In genomic region chr4:61555887-61556286, GRCm38 (mm10) we compare ENCODE assay signal across 16 mouse cellular contexts. TPM values are rescaled to one million over a fixed set of nuclear protein-coding genes. Genes with fewer than 3 reads are reported as not detected.
DNase-seq lines count a peak whose midpoint lies in the region; ATAC-seq and TF ChIP-seq lines count a peak whose summit lies in the region.
"Not testable (repeated sequence)": the region's sequence is repeated elsewhere in the genome, so short reads cannot be mapped to it uniquely, and the experiment has no call there.
"Had no signal": no experiment of that assay in that cellular context is flagged by ENCODE, and none has a peak within 500 bp of the region (broad histone marks: within the 10 kb centered on the region; RNA-seq: fewer than 3 reads in every experiment).

No protein-coding gene starts in this region.

- H3K9ac ChIP-seq in liver, embryonic 14.5 days (replicated peaks) = not testable (repeated sequence)

- not testable (repeated sequence) for H3K4me1 ChIP-seq in liver, embryonic 14.5 days (replicated peaks; ENCODE audit: control insufficient read depth in 2 of 2, insufficient read depth in 2 of 2, low read length in 1 of 2)

- not testable (repeated sequence) for H3K4me3 ChIP-seq in gastrocnemius, adult 2 months; liver, embryonic 14.5 days (ENCODE audit: insufficient read depth in 1 of 2, low read depth in 2 of 2, low read length in 2 of 2)

- not testable (repeated sequence) for H3K9me3 ChIP-seq in liver, embryonic 14.5 days (ENCODE audit: control insufficient read depth, low read length)

- peak; percentile 23; the same call in 1 of the 2 replicates for TF ChIP-seq CTCF in gastrocnemius, adult 2 months (IDR thresholded peaks at IDR 0.05)
- TF ChIP-seq CTCF in liver, embryonic 14.5 days (IDR thresholded peaks at IDR 0.05; ENCODE audit: low read depth) = peak; percentile 40

- peak; percentile 35 for DNase-seq in ES-CJ7 (ENCODE audit: low read depth, low spot score)
- DNase-seq in brain, adult 2 months (ENCODE audit: low read depth, low spot score) = peak; percentile 1
- not testable (repeated sequence) for DNase-seq in gastrocnemius, adult 2 months; liver, embryonic 14.5 days (ENCODE audit: low read depth in 3 of 3, low spot score in 3 of 3)
- DNase-seq in kidney, adult 8-10 months = peak; percentile 35 to 75
- DNase-seq in layer of hippocampus, adult 9-11 months = peak; percentile 1
- DNase-seq in right cerebral cortex, adult 18-20 months = peak; percentile 2
- DNase-seq in urinary bladder, adult 2 months (ENCODE audit: low spot score) = peak; percentile 25

- not testable (repeated sequence) for ATAC-seq in liver, embryonic 14.5 days (ENCODE audit: insufficient read depth)

- WGBS in liver, embryonic 14.5 days (ENCODE audit: insufficient replicate concordance) = 38% methylated on average over 2 of the region's 2 CpGs

- not testable (repeated sequence) for TF ChIP-seq EP300 in liver, embryonic 14.5 days (IDR thresholded peaks at IDR 0.05; ENCODE audit: low read depth)

- not testable (repeated sequence) for H3K27ac ChIP-seq in gastrocnemius, adult 2 months; liver, embryonic 14.5 days

- intact Hi-C loops in gastrocnemius, adult 2 months (cut with DNase I) = not testable (repeated sequence)

- H3K36me3 ChIP-seq in liver, embryonic 14.5 days (replicated peaks; ENCODE audit: control insufficient read depth, insufficient read depth, low read depth) = not testable (repeated sequence)

- not testable (repeated sequence) for H3K27me3 ChIP-seq in liver, embryonic 14.5 days (ENCODE audit: control insufficient read depth, insufficient read depth, low read length)

- H3K4me2 ChIP-seq in liver, embryonic 14.5 days (ENCODE audit: low read depth) = not testable (repeated sequence)

RNA-seq across cellular contexts. Expression of gene Mup16, which starts 36.6 kb away (rescaled TPM):
- total RNA-seq in gastrocnemius, adult 2 months (2021) = under 1 TPM in 1 of 2 experiments, not detected in 1; 0.59 TPM
- polyA plus RNA-seq in liver, embryonic 14.5 days (2012; rRNA removed) = not detected in 2 replicates
- not detected in 2 replicates for polyA plus RNA-seq in liver, embryonic 14.5 days (2014; fragmentation: Nextera tagmentation; extraction: Ambion mirVana)
- polyA plus RNA-seq in urinary bladder, adult 2 months (2012; rRNA removed) = not detected in 2 replicates
- total RNA-seq: heart, postnatal 25 days; layer of hippocampus, postnatal 36 days had no signal
- polyA plus RNA-seq: CD4-positive, CD25-positive, alpha-beta regulatory T cell, adult 4 months; embryonic facial prominence, embryonic 11.5 days; midbrain, embryonic 13.5 days; neural tube, embryonic 11.5 days; thymus, postnatal 0 days had no signal

RNA-seq across cellular contexts. Expression of gene Mup17, which starts 39.8 kb away (rescaled TPM):
- total RNA-seq in gastrocnemius, adult 2 months (2021) = not detected
- polyA plus RNA-seq in liver, embryonic 14.5 days (2012; rRNA removed) = not detected in 2 replicates
- polyA plus RNA-seq in liver, embryonic 14.5 days (2014; fragmentation: Nextera tagmentation; extraction: Ambion mirVana) = not detected in 2 replicates
- not detected in 2 replicates for polyA plus RNA-seq in urinary bladder, adult 2 months (2012; rRNA removed)
- total RNA-seq: heart, adult 18-20 months; heart, postnatal 25 days; layer of hippocampus, postnatal 36 days had no signal
- polyA plus RNA-seq: CD4-positive, CD25-positive, alpha-beta regulatory T cell, adult 4 months; embryonic facial prominence, embryonic 11.5 days; midbrain, embryonic 13.5 days; neural tube, embryonic 11.5 days; thymus, postnatal 0 days had no signal
